Mouse (Mus musculus) cortical plate, adult 2 months (tissue): ENCODE measurements around the gene Ank3. TPM values are rescaled to one million over a fixed set of nuclear protein-coding genes. Genes with fewer than 3 reads are reported as not detected.

ENCODE experiments used
- H3K27ac ChIP-seq: fragments of 200-500 bp; 2 replicates; pipeline ENCODE4 v1.5.1; 2012; ENCODE audit warnings: low read length, control low read depth, inconsistent platforms; ENCODE audit not compliant: insufficient read depth
- H3K4me1 ChIP-seq: fragments of 200-500 bp; 2 replicates; pipeline ENCODE4 v1.6.1; 2011; ENCODE audit warnings: low read length; ENCODE audit not compliant: control insufficient read depth, insufficient read depth
- H3K4me3 ChIP-seq: fragments of 200-500 bp; 2 replicates; pipeline ENCODE4 v1.5.1; 2011; ENCODE audit warnings: mild to moderate bottlenecking, low read length, control low read depth; ENCODE audit not compliant: insufficient read depth
- CTCF ChIP-seq: fragments of 200-500 bp; IDR thresholded peaks from 2 replicates; pipeline ENCODE4 v1.5.1; 2011; ENCODE audit warnings: mild to moderate bottlenecking, control low read depth, low read length; ENCODE audit not compliant: insufficient read depth; ENCODE audit errors: extremely low read depth
- POLR2A ChIP-seq: fragments of 200-500 bp; IDR thresholded peaks from 2 replicates; pipeline ENCODE4 v1.6.1; 2011; ENCODE audit warnings: mild to moderate bottlenecking, low read length, control low read depth; ENCODE audit not compliant: insufficient read depth; ENCODE audit errors: extremely low read depth
- polyA plus RNA-seq: library from polyadenylated mRNA; depleted of rRNA; stranded (reverse); fragments of >200 nt; gene quantifications from 2 replicates; pipeline ENCODE4 v1.2.3, GENCODE M21; 2012; rRNA removed

Gene Ank3
- polyA plus RNA-seq, 1 experiment, result 188 TPM

GRCm38 (mm10) chr10:70063881-70064555 lies 665.4 kb downstream of the Ank3 start:
- Histone ChIP-seq H3K4me3 (no peak overlapping the region), H3K27ac (no peak overlapping the region), H3K4me1 (no peaks in the 10 kb centered on the region)
- TF ChIP-seq CTCF (no peak), POLR2A (no peak)

DNA sequence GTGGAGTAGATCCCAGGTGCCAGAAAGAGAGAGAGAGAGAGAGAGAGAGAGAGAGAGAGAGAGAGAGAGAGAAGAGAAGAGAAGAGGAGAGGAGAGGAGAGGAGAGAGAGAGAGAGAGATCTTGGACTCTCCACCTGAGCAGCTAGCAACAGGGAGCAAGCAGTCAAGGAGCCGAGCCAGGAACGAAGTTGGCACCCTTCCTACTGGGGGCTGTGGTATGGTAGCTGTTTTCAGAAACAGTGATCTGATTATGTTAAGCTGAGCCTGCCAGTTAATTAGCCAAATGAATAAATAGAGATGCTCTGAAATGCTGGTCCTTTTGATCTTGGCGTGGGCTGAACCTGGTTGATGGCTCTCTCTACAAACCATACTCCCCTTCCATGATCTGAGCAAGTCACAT lies 666.6 kb downstream of the Ank3 start:
- Histone ChIP-seq H3K27ac (no peak overlapping the region), H3K4me3 (no peak overlapping the region), H3K4me1 (no peaks in the 10 kb centered on the region)
- TF ChIP-seq CTCF, result no peak
- TF ChIP-seq POLR2A, result no peak

GRCm38 (mm10) chr10:70066497-70067168 lies 668.1 kb downstream of the Ank3 start:
- H3K4me3 ChIP-seq, result no peak overlapping the region
- no peak for TF ChIP-seq POLR2A
- no peak for TF ChIP-seq CTCF
- H3K27ac ChIP-seq, result no peak overlapping the region
- no peaks in the 10 kb centered on the region for H3K4me1 ChIP-seq

GRCm38 (mm10) chr10:70067169-70068115 lies 668.9 kb downstream of the Ank3 start:
- Histone ChIP-seq H3K27ac (no peak overlapping the region), H3K4me1 (peaks cover 1% of the 10 kb centered on the region; the same call in 1 of the 2 replicates), H3K4me3 (no peak overlapping the region)
- TF ChIP-seq POLR2A (no peak), CTCF (no peak)

- Histone ChIP-seq H3K4me1 (peaks cover 1% of the 10 kb centered on the region; the same call in 1 of the 2 replicates), H3K4me3 (no peak overlapping the region), H3K27ac (no peak overlapping the region)
- no peak for TF ChIP-seq CTCF
- TF ChIP-seq POLR2A, result no peak
Measured at GRCm38 (mm10) chr10:70069321-70069720, 670.7 kb downstream of the Ank3 start.

DNA sequence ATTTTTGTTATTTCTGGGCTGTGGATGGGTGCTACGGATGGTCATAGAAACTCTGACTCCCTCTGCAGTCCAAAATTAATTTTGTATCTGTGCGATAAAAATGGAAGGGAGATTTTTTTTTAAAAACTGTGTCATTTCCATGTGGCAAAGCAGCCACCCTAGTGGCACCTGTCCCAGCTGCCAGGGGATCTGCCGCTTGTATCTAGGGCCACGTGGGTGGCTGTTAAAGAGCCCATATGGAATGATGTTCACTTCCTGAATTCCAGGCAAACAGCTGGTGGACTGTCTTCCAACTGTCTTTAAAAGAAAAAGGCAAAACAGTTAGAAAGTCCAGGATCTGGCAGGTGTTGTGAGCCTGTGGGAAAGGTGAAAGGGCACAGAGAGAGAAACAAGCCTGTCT lies 672.8 kb downstream of the Ank3 start:
- TF ChIP-seq CTCF, result no peak
- TF ChIP-seq POLR2A, result no peak
- Histone ChIP-seq H3K27ac (no peak overlapping the region), H3K4me3 (no peak overlapping the region), H3K4me1 (peaks cover 1% of the 10 kb centered on the region; the same call in 1 of the 2 replicates)

Other genes starting within 250 kb of the Ank3 start
- 4.6 and 4.7 TPM in 2 replicates for gene Rhobtb1, start 247.3 kb upstream of the Ank3 start, polyA plus RNA-seq
- 1.9 and 2.1 TPM in 2 replicates for gene A930033H14Rik, start 185.7 kb upstream of the Ank3 start, polyA plus RNA-seq
- 0.95 and 2.5 TPM in 2 replicates for gene Cdk1, start 45.8 kb upstream of the Ank3 start, polyA plus RNA-seq